Mouse (Mus musculus): ENCODE data around the gene Klc2. TPM values are rescaled to one million over a fixed set of nuclear protein-coding genes. Genes with fewer than 3 reads are reported as not detected.

Gene Klc2
- total and polyA plus RNA-seq, 3 experiments: 44.2 to 101 (median 48.1) TPM

Other genes with a start within 250 kb of the Klc2 start
- 1 to 10 TPM in 1 of 2 experiments, under 1 TPM in 1; 0.43 to 1.0 TPM for gene Actn3, start 240.7 kb downstream of the Klc2 start, total RNA-seq (2021)
- gene Actn3, start 240.7 kb downstream of the Klc2 start, polyA plus RNA-seq (2012; rRNA removed): 0.16 and 0.47 TPM in 2 replicates
- 10 to 100 TPM; 16.7 to 21.8 TPM for gene Zdhhc24, start 239.9 kb downstream of the Klc2 start, total RNA-seq (2021)
- gene Zdhhc24, start 239.9 kb downstream of the Klc2 start, polyA plus RNA-seq (2012; rRNA removed): 78.3 and 80.4 TPM in 2 replicates
- 10 to 100 TPM in 1 of 2 experiments, 1 to 10 TPM in 1; 5.9 to 13.9 TPM for gene Bbs1, start 211.9 kb downstream of the Klc2 start, total RNA-seq (2021)
- gene Bbs1, start 211.9 kb downstream of the Klc2 start, polyA plus RNA-seq (2012; rRNA removed): 6.1 and 6.2 TPM in 2 replicates
- gene Dpp3, start 190.3 kb downstream of the Klc2 start, total RNA-seq (2021): 100 to 1,000 TPM in 1 of 2 experiments, 10 to 100 TPM in 1; 93.0 to 104 TPM
- gene Dpp3, start 190.3 kb downstream of the Klc2 start, polyA plus RNA-seq (2012; rRNA removed): 259 and 313 TPM in 2 replicates
- 10 to 100 TPM in 1 of 2 experiments, 1 to 10 TPM in 1; 8.9 to 11.8 TPM for gene Peli3, start 175.4 kb downstream of the Klc2 start, total RNA-seq (2021)
- gene Peli3, start 175.4 kb downstream of the Klc2 start, polyA plus RNA-seq (2012; rRNA removed): 15.4 and 16.5 TPM in 2 replicates
- 10 to 100 TPM; 43.1 to 60.6 TPM for gene Mrpl11, start 156.4 kb downstream of the Klc2 start, total RNA-seq (2021)
- gene Mrpl11, start 156.4 kb downstream of the Klc2 start, polyA plus RNA-seq (2012; rRNA removed): 16.3 and 19.7 TPM in 2 replicates
- under 1 TPM; 0.43 to 0.55 TPM for gene Npas4, start 128.2 kb downstream of the Klc2 start, total RNA-seq (2021)
- 1.1 and 1.3 TPM in 2 replicates for gene Npas4, start 128.2 kb downstream of the Klc2 start, polyA plus RNA-seq (2012; rRNA removed)
- 1 to 10 TPM; 4.3 to 6.9 TPM for gene Slc29a2, start 94.7 kb downstream of the Klc2 start, total RNA-seq (2021)
- 12.6 and 13.4 TPM in 2 replicates for gene Slc29a2, start 94.7 kb downstream of the Klc2 start, polyA plus RNA-seq (2012; rRNA removed)
- 10 to 100 TPM; 27.8 to 44.9 TPM for gene B4gat1, start 79.7 kb downstream of the Klc2 start, total RNA-seq (2021)
- gene B4gat1, start 79.7 kb downstream of the Klc2 start, polyA plus RNA-seq (2012; rRNA removed): 49.9 and 51.8 TPM in 2 replicates
- gene AC124502.3, start 79.7 kb downstream of the Klc2 start, total RNA-seq (2021): 1 to 10 TPM; 1.6 to 2.6 TPM
- gene AC124502.3, start 79.7 kb downstream of the Klc2 start, polyA plus RNA-seq (2012; rRNA removed): 0.55 and 0.89 TPM in 2 replicates
- gene Brms1, start 77.2 kb downstream of the Klc2 start, total RNA-seq (2021): 10 to 100 TPM; 28.5 to 28.8 TPM
- gene Brms1, start 77.2 kb downstream of the Klc2 start, polyA plus RNA-seq (2012; rRNA removed): 30.3 and 36.2 TPM in 2 replicates
- 1 to 10 TPM; 3.1 to 9.6 TPM for gene Rin1, start 68.1 kb downstream of the Klc2 start, total RNA-seq (2021)
- gene Rin1, start 68.1 kb downstream of the Klc2 start, polyA plus RNA-seq (2012; rRNA removed): 8.8 and 11.6 TPM in 2 replicates
- 10 to 100 TPM; 10.4 to 19.8 TPM for gene Cd248, start 50.5 kb downstream of the Klc2 start, total RNA-seq (2021)
- 23.4 and 24.1 TPM in 2 replicates for gene Cd248, start 50.5 kb downstream of the Klc2 start, polyA plus RNA-seq (2012; rRNA removed)
- 1 to 10 TPM; 1.2 to 2.9 TPM for gene Tmem151a, start 33.0 kb downstream of the Klc2 start, total RNA-seq (2021)
- gene Tmem151a, start 33.0 kb downstream of the Klc2 start, polyA plus RNA-seq (2012; rRNA removed): 4.8 and 5.0 TPM in 2 replicates
- gene Yif1a, start 30.0 kb downstream of the Klc2 start, total RNA-seq (2021): 10 to 100 TPM; 69.5 to 82.3 TPM
- 135 and 147 TPM in 2 replicates for gene Yif1a, start 30.0 kb downstream of the Klc2 start, polyA plus RNA-seq (2012; rRNA removed)
- 1 to 10 TPM; 1.2 to 2.4 TPM for gene Cnih2, start 20.0 kb downstream of the Klc2 start, total RNA-seq (2021)
- gene Cnih2, start 20.0 kb downstream of the Klc2 start, polyA plus RNA-seq (2012; rRNA removed): 7.1 and 13.2 TPM in 2 replicates
- 100 to 1,000 TPM; 166 to 194 TPM for gene Rab1b, start 11.5 kb downstream of the Klc2 start, total RNA-seq (2021)
- gene Rab1b, start 11.5 kb downstream of the Klc2 start, polyA plus RNA-seq (2012; rRNA removed): 335 and 337 TPM in 2 replicates
- gene Pacs1, start 154.6 kb upstream of the Klc2 start, total RNA-seq (2021): 10 to 100 TPM; 18.4 to 18.9 TPM
- gene Pacs1, start 154.6 kb upstream of the Klc2 start, polyA plus RNA-seq (2012; rRNA removed): 34.1 and 39.9 TPM in 2 replicates
- gene Sf3b2, start 176.9 kb upstream of the Klc2 start, total RNA-seq (2021): 100 to 1,000 TPM; 165 to 171 TPM
- gene Sf3b2, start 176.9 kb upstream of the Klc2 start, polyA plus RNA-seq (2012; rRNA removed): 161 and 235 TPM in 2 replicates
- under 1 TPM; 0.12 to 0.21 TPM for gene Gal3st3, start 179.8 kb upstream of the Klc2 start, total RNA-seq (2021)
- 0.27 and 0.73 TPM in 2 replicates for gene Gal3st3, start 179.8 kb upstream of the Klc2 start, polyA plus RNA-seq (2012; rRNA removed)
- gene Catsper1, start 217.2 kb upstream of the Klc2 start, total RNA-seq (2021): not detected
- gene Catsper1, start 217.2 kb upstream of the Klc2 start, polyA plus RNA-seq (2012; rRNA removed): not detected in 2 replicates
- gene Cst6, start 231.0 kb upstream of the Klc2 start, total RNA-seq (2021): 1 to 10 TPM; 1.1 to 3.2 TPM
- 1.9 and 6.1 TPM in 2 replicates for gene Cst6, start 231.0 kb upstream of the Klc2 start, polyA plus RNA-seq (2012; rRNA removed)
- 10 to 100 TPM; 22.5 to 23.7 TPM for gene Eif1ad, start 248.2 kb upstream of the Klc2 start, total RNA-seq (2021)
- 22.2 and 27.2 TPM in 2 replicates for gene Eif1ad, start 248.2 kb upstream of the Klc2 start, polyA plus RNA-seq (2012; rRNA removed)
- 100 to 1,000 TPM; 138 to 155 TPM for gene Banf1, start 248.6 kb upstream of the Klc2 start, total RNA-seq (2021)
- gene Banf1, start 248.6 kb upstream of the Klc2 start, polyA plus RNA-seq (2012; rRNA removed): 99.6 and 110 TPM in 2 replicates

Measured in adrenal gland, adult 2 months (tissue).